10 mouse cellular contexts compared by ENCODE assay signal in the genomic region with DNA sequence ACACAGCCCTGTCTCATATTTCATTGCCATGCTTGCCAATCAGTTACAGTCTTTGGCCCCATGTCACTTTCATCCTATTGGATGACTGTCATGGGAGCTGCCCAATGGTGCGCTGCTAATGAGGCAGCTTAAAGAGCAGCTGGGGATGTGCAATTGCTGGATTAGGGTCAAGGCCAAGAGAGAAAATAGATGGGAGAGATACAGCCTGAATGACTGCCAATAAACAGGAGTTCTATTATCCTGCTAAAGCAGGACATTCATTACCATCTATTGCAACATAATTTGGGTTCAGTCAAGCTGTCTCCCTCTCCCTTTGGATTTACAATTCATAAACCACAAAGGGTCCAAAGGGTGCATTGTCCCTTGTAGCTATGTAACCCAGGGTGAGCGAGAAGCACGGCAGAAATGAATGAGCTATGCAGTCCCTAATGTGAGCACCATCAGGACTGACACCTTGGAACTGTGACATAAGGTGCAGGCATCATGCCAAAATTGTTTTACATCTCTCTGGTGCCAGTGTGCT.
DNase-seq lines count a peak whose midpoint lies in the region; ATAC-seq and TF ChIP-seq lines count a peak whose summit lies in the region.
"Had no signal": no experiment of that assay in that cellular context is flagged by ENCODE, and none has a peak within 500 bp of the region (broad histone marks: within the 10 kb centered on the region; RNA-seq: fewer than 3 reads in every experiment).

No protein-coding gene starts in this region.

- H3K27ac ChIP-seq in lung, embryonic 16.5 days (ENCODE audit: low read length), result no peak overlapping the region
- H3K27ac ChIP-seq in forebrain, postnatal 0 days (ENCODE audit: low read depth, low read length), result no peak overlapping the region
- H3K27ac ChIP-seq in stomach, embryonic 16.5 days (ENCODE audit: low read length), result no peak overlapping the region
- no peak overlapping the region for H3K27ac ChIP-seq in liver, postnatal 0 days (ENCODE audit: low read depth)
- H3K27ac ChIP-seq: embryonic facial prominence, embryonic 12.5 days; liver, embryonic 15.5 days had no signal

- no peak for DNase-seq in lung, postnatal 10 days
- peak; percentile 70 for DNase-seq in forebrain, postnatal 0 days
- DNase-seq in left cerebral cortex, postnatal 4 days, result peak; percentile 77
- no peak for DNase-seq in liver, postnatal 0 days
- DNase-seq: heart, postnatal 4 days had no signal

- no peaks in the 10 kb centered on the region for H3K4me1 ChIP-seq in lung, embryonic 16.5 days (replicated peaks; ENCODE audit: control insufficient read depth, insufficient read depth, low read length)
- no peaks in the 10 kb centered on the region for H3K4me1 ChIP-seq in forebrain, postnatal 0 days (ENCODE audit: insufficient read depth)
- no peaks in the 10 kb centered on the region for H3K4me1 ChIP-seq in stomach, embryonic 16.5 days (ENCODE audit: control insufficient read depth, insufficient read depth, low read length)
- H3K4me1 ChIP-seq in liver, postnatal 0 days (ENCODE audit: insufficient read depth), result no peaks in the 10 kb centered on the region
- H3K4me1 ChIP-seq: embryonic facial prominence, embryonic 12.5 days; liver, embryonic 15.5 days had no signal

- H3K4me3 ChIP-seq in lung, embryonic 16.5 days (ENCODE audit: low read length), result no peak overlapping the region
- H3K4me3 ChIP-seq in forebrain, postnatal 0 days (ENCODE audit: low read depth, low read length), result no peak overlapping the region
- no peak overlapping the region for H3K4me3 ChIP-seq in stomach, embryonic 16.5 days (replicated peaks; ENCODE audit: low read length)
- H3K4me3 ChIP-seq in liver, postnatal 0 days (ENCODE audit: low read depth, low read length), result no peak overlapping the region
- H3K4me3 ChIP-seq: embryonic facial prominence, embryonic 12.5 days; liver, embryonic 15.5 days had no signal

- no peaks in the 10 kb centered on the region for H3K9me3 ChIP-seq in lung, embryonic 16.5 days (ENCODE audit: control insufficient read depth, low read length)
- no peaks in the 10 kb centered on the region for H3K9me3 ChIP-seq in forebrain, postnatal 0 days (ENCODE audit: low read length)
- no peaks in the 10 kb centered on the region for H3K9me3 ChIP-seq in stomach, embryonic 16.5 days (replicated peaks; ENCODE audit: control insufficient read depth, low read length)
- H3K9me3 ChIP-seq in liver, postnatal 0 days (ENCODE audit: low read length), result no peaks in the 10 kb centered on the region
- H3K9me3 ChIP-seq: embryonic facial prominence, embryonic 12.5 days; liver, embryonic 15.5 days had no signal

- no peak overlapping the region for H3K9ac ChIP-seq in lung, embryonic 16.5 days (ENCODE audit: low read length)
- no peak overlapping the region for H3K9ac ChIP-seq in forebrain, postnatal 0 days
- no peak overlapping the region for H3K9ac ChIP-seq in stomach, embryonic 16.5 days (ENCODE audit: low read length)
- H3K9ac ChIP-seq in liver, postnatal 0 days (replicated peaks), result no peak overlapping the region
- H3K9ac ChIP-seq: embryonic facial prominence, embryonic 12.5 days; liver, embryonic 15.5 days had no signal

- WGBS in lung, embryonic 16.5 days, result 81% methylated on average over 3 of the region's 3 CpGs
- WGBS in forebrain, postnatal 0 days, result 10% methylated on average over 3 of the region's 3 CpGs
- whole genome bisulfite sequencing in stomach, embryonic 16.5 days, result 82% methylated on average over 3 of the region's 3 CpGs
- 74% methylated on average over 3 of the region's 3 CpGs for WGBS in liver, postnatal 0 days (ENCODE audit: insufficient replicate concordance)

- H3K27me3 ChIP-seq in lung, embryonic 16.5 days (ENCODE audit: control insufficient read depth, insufficient read depth, low read depth, low read length), result no peaks in the 10 kb centered on the region
- H3K27me3 ChIP-seq in forebrain, postnatal 0 days (ENCODE audit: insufficient read depth, low read length), result no peaks in the 10 kb centered on the region
- H3K27me3 ChIP-seq in stomach, embryonic 16.5 days (ENCODE audit: control insufficient read depth, insufficient read depth, low read length), result no peaks in the 10 kb centered on the region
- H3K27me3 ChIP-seq in liver, postnatal 0 days (ENCODE audit: insufficient read depth, low read length), result no peaks in the 10 kb centered on the region
- H3K27me3 ChIP-seq: embryonic facial prominence, embryonic 12.5 days; liver, embryonic 15.5 days had no signal

- no peak for TF ChIP-seq EP300 in liver, postnatal 0 days (IDR thresholded peaks at IDR 0.05; ENCODE audit: low read depth)

- peak; percentile 67 for ATAC-seq in lung, embryonic 16.5 days (ENCODE audit: low read depth)
- ATAC-seq in forebrain, postnatal 0 days, result peak; percentile 94
- ATAC-seq in stomach, embryonic 16.5 days (ENCODE audit: insufficient read depth, low FRiP score), result 0 out of 2 replicates have a peak, but pooled peaks have one; percentile 40
- ATAC-seq in liver, postnatal 0 days, result no peak
- ATAC-seq in monocyte, adult 5-6 weeks (replicated peaks; ENCODE audit: insufficient number of reproducible peaks, low FRiP score, low TSS enrichment, poor library complexity, severe bottlenecking), result no peak

- intact Hi-C loops in left cerebral cortex, postnatal 4 days (cut with DNase I), result no loop called here

- no peaks in the 10 kb centered on the region for H3K36me3 ChIP-seq in lung, embryonic 16.5 days (ENCODE audit: control insufficient read depth, insufficient read depth, low read length)
- H3K36me3 ChIP-seq in forebrain, postnatal 0 days (ENCODE audit: insufficient read depth), result no peaks in the 10 kb centered on the region
- no peaks in the 10 kb centered on the region for H3K36me3 ChIP-seq in stomach, embryonic 16.5 days (ENCODE audit: control insufficient read depth, insufficient read depth, low read length)
- no peaks in the 10 kb centered on the region for H3K36me3 ChIP-seq in liver, postnatal 0 days (replicated peaks; ENCODE audit: insufficient read depth, low read length)
- H3K36me3 ChIP-seq: embryonic facial prominence, embryonic 12.5 days; liver, embryonic 15.5 days had no signal

- no peak overlapping the region for H3K4me2 ChIP-seq in lung, embryonic 16.5 days (ENCODE audit: low read depth, low read length)
- H3K4me2 ChIP-seq in forebrain, postnatal 0 days (ENCODE audit: low read depth), result no peak overlapping the region
- no peak overlapping the region for H3K4me2 ChIP-seq in stomach, embryonic 16.5 days (ENCODE audit: low read depth, low read length)
- no peak overlapping the region for H3K4me2 ChIP-seq in liver, postnatal 0 days (ENCODE audit: low read depth, low read length)
- H3K4me2 ChIP-seq: embryonic facial prominence, embryonic 12.5 days; liver, embryonic 15.5 days had no signal

- TF ChIP-seq CTCF in forebrain, postnatal 0 days (IDR thresholded peaks at IDR 0.05; ENCODE audit: low read depth), result no peak
- no peak for TF ChIP-seq CTCF in liver, postnatal 0 days (IDR thresholded peaks at IDR 0.05; ENCODE audit: low read depth)

Comparison
In these comparisons a context has a peak if more than half of its experiments do, and no peak if none do; other contexts are left out.
1. ATAC-seq: peak in lung, embryonic 16.5 days (single experiment), forebrain, postnatal 0 days (single experiment) and stomach, embryonic 16.5 days (single experiment); none in liver, postnatal 0 days (single experiment) and monocyte, adult 5-6 weeks (single experiment).
2. DNase-seq: peak in forebrain, postnatal 0 days (single experiment) and left cerebral cortex, postnatal 4 days (single experiment); none in lung, postnatal 10 days (single experiment) and liver, postnatal 0 days (single experiment).